Mouse (Mus musculus) liver, embryonic 13.5 days (tissue): ENCODE results near the gene Fbxw9. TPM values are rescaled to one million over a fixed set of nuclear protein-coding genes. Genes with fewer than 3 reads are reported as not detected.
A peak's percentile ranks its signal among the peaks of the same experiment; 100 is the strongest.

Source experiments
- ATAC-seq: fragments of 200-750 bp; cut with Nextera tagmentation; 2 replicates; pipeline ENCODE4 v1.8.0; 2017; ENCODE audit warnings: low read depth, mild to moderate bottlenecking, moderate number of reproducible peaks, moderate library complexity
- DNase-seq: peaks from one replicate; pipeline ENCODE4 v3.0.0; 2022
- H3K27ac ChIP-seq: fragments of 300-500 bp; sonication (generic); 2 replicates; pipeline ENCODE4 v1.5.1; 2015; ENCODE audit warnings: moderate library complexity, mild to moderate bottlenecking, inconsistent platforms
- H3K27me3 ChIP-seq: fragments of 300-500 bp; sonication (generic); 2 replicates; pipeline ENCODE4 v1.6.1; 2015; ENCODE audit warnings: mild to moderate bottlenecking, inconsistent platforms
- H3K36me3 ChIP-seq: fragments of 300-500 bp; sonication (generic); 2 replicates; pipeline ENCODE4 v1.6.1; 2015; ENCODE audit warnings: mild to moderate bottlenecking, inconsistent platforms
- H3K4me1 ChIP-seq: fragments of 300-500 bp; sonication (generic); replicated peaks from 2 replicates; pipeline ENCODE4 v1.6.1; 2015; ENCODE audit warnings: inconsistent platforms
- H3K4me2 ChIP-seq: fragments of 300-500 bp; sonication (generic); 2 replicates; pipeline ENCODE4 v1.6.1; 2015; ENCODE audit warnings: inconsistent platforms, mild to moderate bottlenecking, moderate library complexity
- H3K4me3 ChIP-seq: fragments of 300-500 bp; sonication (generic); replicated peaks from 2 replicates; pipeline ENCODE4 v1.5.1; 2015; ENCODE audit warnings: mild to moderate bottlenecking, inconsistent platforms
- H3K9ac ChIP-seq: fragments of 300-500 bp; sonication (generic); 2 replicates; pipeline ENCODE4 v1.6.1; 2015; ENCODE audit warnings: mild to moderate bottlenecking, inconsistent platforms
- H3K9me3 ChIP-seq: fragments of 300-500 bp; sonication (generic); replicated peaks from 2 replicates; pipeline ENCODE4 v1.6.1; 2016; ENCODE audit warnings: inconsistent platforms
- whole genome bisulfite sequencing: fragments of 180-500 bp; shearing (Covaris S2); methylation state at CpG from one replicate; pipeline ENCODE4 v1.1.7; 2015; ENCODE audit not compliant: insufficient replicate concordance; 5-methylcytosine and 5-hydroxymethylcytosine counted together
- polyA plus RNA-seq: library from polyadenylated mRNA; unstranded; fragments of >200 nt; fragmentation: Nextera tagmentation; extraction: Ambion mirVana; gene quantifications from 2 replicates; pipeline ENCODE4 v1.2.1, GENCODE M21; 2015

Gene Fbxw9
- polyA plus RNA-seq, 1 experiment from 2014 or later, result 9.0 TPM

DNA sequence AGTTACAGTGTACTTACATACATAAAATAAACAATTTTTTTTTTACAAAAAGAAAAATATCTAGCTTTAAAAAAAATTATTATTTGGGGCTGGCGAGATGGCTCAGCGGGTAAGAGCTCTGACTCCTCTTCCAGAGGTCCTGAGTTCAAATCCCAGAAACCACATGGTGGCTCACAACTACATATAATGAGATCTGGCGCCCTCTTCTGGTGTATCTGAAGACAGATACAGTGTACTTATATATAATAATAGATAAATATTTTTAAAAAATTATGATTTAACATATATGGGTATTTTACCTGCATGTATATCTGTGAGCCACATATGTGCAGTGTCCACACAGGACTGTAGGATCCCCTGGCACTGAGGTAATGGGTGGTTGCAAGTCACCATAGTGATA is 26.4 kb downstream of the Fbxw9 start:
- no peak overlapping the region for H3K4me3 ChIP-seq
- H3K36me3 ChIP-seq, result peaks cover 46% of the 10 kb centered on the region
- WGBS, result 63% methylated on average over 3 of the region's 3 CpGs

DNA sequence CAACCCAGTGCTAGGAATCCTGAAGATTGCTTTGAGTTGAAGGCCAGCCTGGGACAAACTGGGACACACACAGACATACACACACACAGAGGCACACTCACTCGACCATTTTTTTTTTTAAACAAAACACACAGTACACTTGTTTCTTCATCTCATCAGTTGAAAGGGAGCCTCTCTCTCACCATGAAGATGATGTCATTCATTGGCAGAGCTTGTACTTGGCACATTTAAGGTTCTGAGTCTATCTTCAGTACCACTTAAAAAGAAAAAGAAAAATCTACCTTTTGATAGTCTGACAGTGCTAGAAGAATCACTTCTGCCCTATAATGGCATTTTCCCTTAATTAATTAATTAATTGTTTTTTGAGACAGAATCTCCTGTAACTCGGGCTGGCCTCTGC is 28.9 kb downstream of the Fbxw9 start:
- no peak overlapping the region for H3K27ac ChIP-seq
- H3K4me2 ChIP-seq, result no peak overlapping the region
- DNase-seq (no peak), ATAC-seq (no peak)
- H3K4me3 ChIP-seq, result no peak overlapping the region
- H3K36me3 ChIP-seq, result peaks cover 66% of the 10 kb centered on the region
- no peaks in the 10 kb centered on the region for H3K27me3 ChIP-seq
- H3K9ac ChIP-seq, result no peak overlapping the region
- peaks cover 23% of the 10 kb centered on the region for H3K4me1 ChIP-seq
- H3K9me3 ChIP-seq, result no peaks in the 10 kb centered on the region
- 69% methylated on average over 2 of the region's 2 CpGs for WGBS

More for the DNA sequence above, 26.4 kb downstream of the Fbxw9 start:
- DNase-seq (no peak), ATAC-seq (no peak)
- no peaks in the 10 kb centered on the region for H3K27me3 ChIP-seq
- peaks cover 45% of the 10 kb centered on the region for H3K4me1 ChIP-seq
- no peak overlapping the region for H3K9ac ChIP-seq
- no peak overlapping the region for H3K27ac ChIP-seq
- no peaks in the 10 kb centered on the region for H3K9me3 ChIP-seq
- H3K4me2 ChIP-seq, result no peak overlapping the region

DNA sequence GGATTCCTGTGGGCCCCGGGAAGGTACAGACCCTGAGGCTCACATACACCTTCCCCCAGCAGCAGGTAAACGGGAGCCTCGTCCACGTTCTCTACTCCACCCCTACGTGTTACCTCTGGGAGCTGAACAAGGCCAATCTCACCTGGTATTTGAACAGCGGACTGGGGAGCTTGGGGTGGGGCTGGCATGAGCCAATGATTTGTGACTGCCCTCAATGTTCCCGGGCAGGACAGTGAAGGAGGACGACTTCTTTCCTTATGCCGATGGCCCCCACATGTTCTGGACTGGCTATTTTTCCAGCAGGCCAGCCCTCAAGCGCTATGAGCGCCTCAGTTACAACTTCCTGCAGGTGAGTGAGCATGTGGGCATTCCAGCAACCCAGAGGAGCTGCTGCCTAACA is 31.0 kb downstream of the Fbxw9 start:
- H3K36me3 ChIP-seq, result peaks cover 77% of the 10 kb centered on the region
- H3K9me3 ChIP-seq, result no peaks in the 10 kb centered on the region
- H3K4me2 ChIP-seq, result no peak overlapping the region
- no peak overlapping the region for H3K4me3 ChIP-seq
- no peak overlapping the region for H3K9ac ChIP-seq
- peaks cover 4% of the 10 kb centered on the region for H3K4me1 ChIP-seq
- no peak for ATAC-seq
- WGBS, result 82% methylated on average over 11 of the region's 11 CpGs
- DNase-seq, result no peak
- H3K27ac ChIP-seq, result no peak overlapping the region
- H3K27me3 ChIP-seq, result no peaks in the 10 kb centered on the region

DNA sequence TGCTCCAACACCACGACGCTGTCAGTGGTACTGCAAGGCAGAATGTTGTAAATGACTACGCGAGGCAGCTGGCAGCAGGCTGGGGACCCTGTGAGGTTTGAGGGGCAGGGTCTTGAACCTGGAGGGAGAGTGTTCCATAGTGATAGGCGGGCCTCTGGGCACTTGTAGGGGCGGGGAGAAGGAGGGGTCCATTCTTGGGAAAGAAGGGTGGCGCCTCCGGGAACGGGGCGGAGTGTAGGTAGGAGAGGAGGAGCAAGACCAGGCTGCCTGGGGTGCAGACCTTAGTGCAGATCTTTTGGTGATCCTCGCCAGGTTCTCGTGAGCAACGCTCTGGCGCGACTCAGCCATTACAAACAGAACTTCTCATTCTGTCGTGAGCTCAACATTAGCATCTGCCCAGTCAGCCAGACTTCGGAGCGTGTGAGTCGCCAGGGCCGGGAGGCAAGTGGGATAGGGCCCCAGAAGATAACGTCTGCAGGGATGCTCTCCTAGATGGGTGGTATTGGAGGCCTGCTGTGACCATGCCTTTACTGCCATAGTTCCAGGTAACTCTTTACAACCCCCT is 31.8 kb downstream of the Fbxw9 start:
- H3K4me2 ChIP-seq, result no peak overlapping the region
- DNase-seq (no peak), ATAC-seq (0 out of 2 replicates have a peak, but pooled peaks have one; percentile 18)
- H3K9me3 ChIP-seq, result no peaks in the 10 kb centered on the region
- peaks cover 4% of the 10 kb centered on the region for H3K4me1 ChIP-seq
- H3K27me3 ChIP-seq, result no peaks in the 10 kb centered on the region
- no peak overlapping the region for H3K4me3 ChIP-seq
- no peak overlapping the region for H3K9ac ChIP-seq
- H3K36me3 ChIP-seq, result peaks cover 79% of the 10 kb centered on the region
- WGBS, result 61% methylated on average over 21 of the region's 21 CpGs
- no peak overlapping the region for H3K27ac ChIP-seq

DNA sequence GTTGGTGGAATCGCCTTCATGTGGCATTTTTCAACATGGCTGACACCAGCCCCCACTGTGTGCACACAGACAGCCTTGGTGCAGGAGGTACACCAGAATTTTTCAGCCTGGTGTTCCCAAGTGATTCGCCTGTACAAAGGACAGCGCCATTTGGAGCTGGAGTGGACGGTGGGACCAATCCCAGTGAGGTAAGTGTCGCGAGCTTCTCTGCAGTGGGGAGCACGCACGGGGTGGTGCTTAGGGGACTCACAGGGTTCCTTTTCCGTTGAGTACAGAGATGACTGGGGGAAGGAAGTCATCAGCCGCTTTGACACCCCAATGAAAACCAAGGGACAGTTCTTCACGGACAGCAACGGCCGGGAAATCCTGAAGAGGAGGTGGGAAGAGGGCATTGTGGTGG is 35.2 kb downstream of the Fbxw9 start:
- peaks cover 4% of the 10 kb centered on the region for H3K4me1 ChIP-seq
- no peaks in the 10 kb centered on the region for H3K9me3 ChIP-seq
- no peak overlapping the region for H3K4me3 ChIP-seq
- no peaks in the 10 kb centered on the region for H3K27me3 ChIP-seq
- no peak overlapping the region for H3K4me2 ChIP-seq
- H3K27ac ChIP-seq, result no peak overlapping the region
- H3K9ac ChIP-seq, result no peak overlapping the region
- DNase-seq, result no peak
- WGBS, result 84% methylated on average over 13 of the region's 13 CpGs
- H3K36me3 ChIP-seq, result peaks cover 70% of the 10 kb centered on the region
- ATAC-seq, result no peak

DNA sequence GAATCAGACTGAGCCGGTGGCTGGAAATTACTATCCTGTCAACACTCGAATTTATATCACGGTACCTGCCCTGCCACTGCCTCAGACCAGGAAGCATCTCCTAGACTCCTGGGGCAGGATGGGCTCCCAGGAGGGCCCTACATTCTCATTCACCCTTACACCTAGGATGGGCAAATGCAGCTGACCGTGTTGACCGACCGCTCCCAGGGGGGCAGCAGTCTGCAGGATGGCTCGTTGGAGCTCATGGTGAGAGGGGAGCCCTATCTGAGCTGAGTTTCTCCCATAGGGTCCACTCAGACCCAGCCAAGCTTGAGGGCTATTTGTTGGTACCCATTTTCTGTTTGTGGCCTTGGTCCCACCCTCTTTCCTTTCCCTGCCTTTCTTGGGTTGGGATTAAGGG is 35.7 kb downstream of the Fbxw9 start:
- no peak for ATAC-seq
- H3K36me3 ChIP-seq, result peaks cover 70% of the 10 kb centered on the region

DNA sequence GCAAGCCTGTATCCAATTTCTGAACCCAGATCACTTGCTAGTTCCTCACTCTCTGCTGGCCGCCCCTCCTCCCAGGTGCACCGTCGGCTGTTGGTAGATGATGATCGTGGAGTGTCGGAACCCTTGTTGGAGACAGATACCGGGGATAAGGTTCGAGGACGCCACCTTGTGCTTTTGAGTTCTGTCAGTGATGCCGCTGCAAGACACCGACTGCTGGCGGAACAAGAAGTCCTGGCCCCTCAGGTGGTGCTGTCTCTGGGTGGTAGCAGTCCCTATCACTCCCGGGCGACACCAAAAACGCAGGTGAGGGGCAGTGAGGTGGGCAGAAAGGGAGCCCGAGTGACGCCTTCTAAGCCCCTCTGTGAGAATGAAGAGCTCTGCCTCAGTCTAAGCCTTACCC is 36.3 kb downstream of the Fbxw9 start:
- Histone ChIP-seq H3K9ac (no peak overlapping the region), H3K27me3 (no peaks in the 10 kb centered on the region), H3K4me3 (no peak overlapping the region), H3K36me3 (peaks cover 64% of the 10 kb centered on the region), H3K4me2 (no peak overlapping the region), H3K27ac (no peak overlapping the region), H3K4me1 (peaks cover 4% of the 10 kb centered on the region), H3K9me3 (no peaks in the 10 kb centered on the region)
- ATAC-seq (no peak), DNase-seq (no peak)
- 86% methylated on average over 16 of the region's 16 CpGs for WGBS

More for the DNA sequence above, 35.7 kb downstream of the Fbxw9 start:
- Histone ChIP-seq H3K27ac (no peak overlapping the region), H3K4me1 (peaks cover 4% of the 10 kb centered on the region), H3K4me3 (no peak overlapping the region), H3K9me3 (no peaks in the 10 kb centered on the region), H3K27me3 (no peaks in the 10 kb centered on the region), H3K9ac (no peak overlapping the region), H3K4me2 (no peak overlapping the region)
- no peak for DNase-seq
- WGBS, result 89% methylated on average over 7 of the region's 7 CpGs

DNA sequence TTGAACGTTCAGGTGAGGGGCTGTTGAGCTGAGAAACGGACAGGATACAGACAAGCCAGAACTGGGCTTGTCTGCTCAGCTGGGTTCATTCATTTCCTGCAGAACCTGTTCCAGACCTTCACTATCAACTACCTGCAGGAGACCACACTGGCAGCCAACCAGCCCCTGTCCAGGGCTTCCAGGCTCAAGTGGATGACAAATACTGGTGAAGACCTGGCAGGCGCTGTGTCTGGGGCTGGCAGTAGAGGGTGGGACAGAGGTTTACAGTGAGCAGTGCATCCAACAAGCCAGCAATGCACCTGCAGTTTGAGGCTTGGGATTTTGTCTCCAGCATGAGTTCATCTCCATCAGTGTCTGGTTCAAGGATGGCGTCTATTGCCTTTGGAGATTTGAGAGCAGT is 37.0 kb downstream of the Fbxw9 start:
- H3K9ac ChIP-seq, result no peak overlapping the region
- peaks cover 3% of the 10 kb centered on the region for H3K9me3 ChIP-seq
- H3K4me3 ChIP-seq, result no peak overlapping the region
- H3K27me3 ChIP-seq, result no peaks in the 10 kb centered on the region
- H3K27ac ChIP-seq, result no peak overlapping the region
- peaks cover 58% of the 10 kb centered on the region for H3K36me3 ChIP-seq
- ATAC-seq (no peak), DNase-seq (no peak)
- WGBS, result 76% methylated on average over 4 of the region's 4 CpGs
- H3K4me2 ChIP-seq, result no peak overlapping the region
- H3K4me1 ChIP-seq, result peaks cover 1% of the 10 kb centered on the region

DNA sequence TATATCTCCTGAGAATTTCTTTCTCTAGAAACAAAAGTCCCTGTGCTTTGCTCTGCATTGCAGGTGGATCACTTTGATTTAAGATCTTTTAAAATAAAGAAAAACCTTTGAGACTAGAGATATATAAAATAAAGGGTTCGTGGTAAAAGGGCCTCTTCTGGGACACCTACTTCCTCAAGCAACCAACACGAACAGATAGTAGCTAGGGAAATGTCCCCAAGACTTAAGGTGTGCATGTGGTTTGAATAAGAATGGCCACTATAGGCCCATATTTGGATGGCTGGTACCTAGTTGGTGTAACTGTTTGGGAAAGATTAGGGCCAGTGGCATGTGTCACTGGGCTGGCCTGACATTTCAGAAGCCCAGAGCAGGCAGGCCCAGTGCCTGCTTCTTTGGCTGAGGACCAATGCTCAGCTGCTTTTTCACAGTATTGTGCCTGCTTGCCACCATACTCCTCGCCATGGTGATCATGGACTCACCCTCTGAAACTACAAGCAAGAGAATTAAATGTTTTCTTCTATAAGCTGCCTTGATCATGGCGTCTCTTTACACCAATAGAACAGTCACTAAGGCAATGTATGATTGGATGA is 40.3 kb downstream of the Fbxw9 start:
- DNase-seq (no peak), ATAC-seq (no peak)
- no peak overlapping the region for H3K9ac ChIP-seq
- no peaks in the 10 kb centered on the region for H3K27me3 ChIP-seq
- no peaks in the 10 kb centered on the region; the same call in 1 of the 2 replicates for H3K4me1 ChIP-seq
- no peak overlapping the region for H3K4me3 ChIP-seq
- H3K27ac ChIP-seq, result no peak overlapping the region
- WGBS, result 51% methylated on average over 4 of the region's 4 CpGs
- H3K4me2 ChIP-seq, result no peak overlapping the region
- peaks cover 4% of the 10 kb centered on the region for H3K9me3 ChIP-seq
- H3K36me3 ChIP-seq, result peaks cover 32% of the 10 kb centered on the region

DNA sequence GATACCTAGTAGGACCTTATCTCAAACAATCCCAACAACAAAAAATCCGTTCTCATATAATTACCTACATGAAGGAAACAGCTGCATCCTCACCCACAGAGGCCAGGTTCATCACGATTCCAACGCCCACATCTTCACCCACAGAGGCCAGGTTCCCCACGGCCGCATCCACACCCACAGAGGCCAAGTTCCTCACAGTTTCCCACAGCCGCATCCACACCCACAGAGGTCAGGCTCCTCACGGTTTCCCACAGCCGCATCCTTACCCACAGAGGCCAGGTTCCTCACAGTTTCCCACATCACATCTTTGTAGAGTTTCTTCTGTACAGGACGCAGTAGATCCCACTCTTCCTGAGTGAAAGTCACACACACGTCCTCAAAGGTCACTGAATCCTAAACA is 53.4 kb downstream of the Fbxw9 start:
- H3K4me1 ChIP-seq, result no peaks in the 10 kb centered on the region
- H3K9ac ChIP-seq, result no peak overlapping the region
- H3K27me3 ChIP-seq, result no peaks in the 10 kb centered on the region
- no peak overlapping the region for H3K4me3 ChIP-seq
- no peaks in the 10 kb centered on the region for H3K9me3 ChIP-seq
- 76% methylated on average over 10 of the region's 10 CpGs for WGBS
- H3K36me3 ChIP-seq, result peaks cover 28% of the 10 kb centered on the region
- no peak overlapping the region for H3K4me2 ChIP-seq
- no peak for DNase-seq
- no peak overlapping the region for H3K27ac ChIP-seq
- no peak for ATAC-seq

DNA sequence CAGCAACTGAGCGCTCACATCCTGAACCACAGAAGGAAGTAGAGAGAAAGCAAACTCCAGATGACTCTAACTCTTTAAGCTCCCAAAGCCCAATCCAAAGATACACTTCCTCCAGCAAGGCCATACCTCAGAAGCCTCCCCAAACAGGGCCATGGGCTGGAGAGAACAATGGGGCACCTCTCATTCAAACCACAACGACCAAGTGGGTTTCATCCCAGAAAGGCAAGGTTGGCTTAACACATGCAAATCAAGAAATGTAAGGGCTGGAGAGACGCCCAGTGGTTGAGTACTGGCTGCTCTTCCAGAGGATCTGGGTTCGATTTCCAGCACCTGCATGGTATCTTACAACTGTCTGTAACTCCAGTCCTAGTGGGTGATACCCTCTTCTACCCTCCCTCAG is 55.6 kb downstream of the Fbxw9 start:
- WGBS, result 43% methylated on average over 4 of the region's 4 CpGs
- ATAC-seq, result no peak
- Histone ChIP-seq H3K9ac (no peak overlapping the region), H3K36me3 (peaks cover 14% of the 10 kb centered on the region), H3K4me3 (no peak overlapping the region), H3K9me3 (no peaks in the 10 kb centered on the region), H3K27me3 (peaks cover 11% of the 10 kb centered on the region), H3K4me2 (no peak overlapping the region), H3K4me1 (no peaks in the 10 kb centered on the region), H3K27ac (no peak overlapping the region)
- DNase-seq, result no peak
